Mouse (Mus musculus) lung, postnatal 14 days (tissue): Measurements from ENCODE around the gene 4930595D18Rik.

Experiments used
- DNase-seq: peaks from one replicate; pipeline ENCODE4 v3.0.0; 2021

4930595D18Rik gene

GRCm38 (mm10) chr12:111134791-111135733 is 49.2 kb downstream of the 4930595D18Rik start:
- peak; percentile 29 for DNase-seq

GRCm38 (mm10) chr12:111134169-111134568 is 50.1 kb downstream of the 4930595D18Rik start:
- DNase-seq, result no peak

GRCm38 (mm10) chr12:111125666-111126065 is 58.6 kb downstream of the 4930595D18Rik start:
- no peak for DNase-seq

- no peak for DNase-seq
Observed at GRCm38 (mm10) chr12:111124601-111125260, 59.6 kb downstream of the 4930595D18Rik start.

- no peak for DNase-seq
Observed at GRCm38 (mm10) chr12:111122332-111122852, 61.9 kb downstream of the 4930595D18Rik start.

- DNase-seq, result no peak
Observed at GRCm38 (mm10) chr12:111120976-111121645, 63.2 kb downstream of the 4930595D18Rik start.

GRCm38 (mm10) chr12:111119506-111120085 is 64.7 kb downstream of the 4930595D18Rik start:
- no peak for DNase-seq

GRCm38 (mm10) chr12:111114593-111114992 is 69.7 kb downstream of the 4930595D18Rik start:
- no peak for DNase-seq

- DNase-seq, result no peak
Observed at GRCm38 (mm10) chr12:111111176-111111575, 73.1 kb downstream of the 4930595D18Rik start.
